Mouse (Mus musculus): Measurements from ENCODE around the gene BC147527.
"Not testable (repeated sequence)": the region's sequence is repeated elsewhere in the genome, so short reads cannot be mapped to it uniquely, and the experiment has no call there.

The BC147527 gene

DNA sequence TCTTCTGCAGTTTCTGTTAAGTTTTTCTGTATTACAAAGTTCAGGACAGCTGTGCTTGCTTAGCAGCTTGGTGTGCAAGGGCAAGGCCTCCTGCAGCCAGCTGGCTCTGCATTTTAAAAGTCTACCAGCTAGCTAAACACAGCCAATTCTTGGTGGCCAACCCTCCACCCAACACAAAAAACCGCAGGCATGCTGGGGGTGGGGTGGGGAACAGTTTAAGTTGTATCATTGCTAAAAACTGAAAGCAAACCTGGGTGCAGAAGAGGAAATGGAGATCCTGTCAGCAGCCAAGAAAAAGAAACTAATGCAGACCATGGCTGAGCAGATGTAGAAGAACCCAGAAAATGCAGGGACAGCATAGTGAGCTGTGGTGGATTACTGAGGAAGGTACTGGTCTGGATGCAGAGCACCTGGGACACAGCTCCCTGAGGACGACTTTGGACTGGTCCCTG is at the start of gene BC147527:
BC147527 (plus strand) TSS at position 402 of the 452 bp plus-strand sequence.
- no peak for DNase-seq (ENCODE audit: low spot score)

DNA sequence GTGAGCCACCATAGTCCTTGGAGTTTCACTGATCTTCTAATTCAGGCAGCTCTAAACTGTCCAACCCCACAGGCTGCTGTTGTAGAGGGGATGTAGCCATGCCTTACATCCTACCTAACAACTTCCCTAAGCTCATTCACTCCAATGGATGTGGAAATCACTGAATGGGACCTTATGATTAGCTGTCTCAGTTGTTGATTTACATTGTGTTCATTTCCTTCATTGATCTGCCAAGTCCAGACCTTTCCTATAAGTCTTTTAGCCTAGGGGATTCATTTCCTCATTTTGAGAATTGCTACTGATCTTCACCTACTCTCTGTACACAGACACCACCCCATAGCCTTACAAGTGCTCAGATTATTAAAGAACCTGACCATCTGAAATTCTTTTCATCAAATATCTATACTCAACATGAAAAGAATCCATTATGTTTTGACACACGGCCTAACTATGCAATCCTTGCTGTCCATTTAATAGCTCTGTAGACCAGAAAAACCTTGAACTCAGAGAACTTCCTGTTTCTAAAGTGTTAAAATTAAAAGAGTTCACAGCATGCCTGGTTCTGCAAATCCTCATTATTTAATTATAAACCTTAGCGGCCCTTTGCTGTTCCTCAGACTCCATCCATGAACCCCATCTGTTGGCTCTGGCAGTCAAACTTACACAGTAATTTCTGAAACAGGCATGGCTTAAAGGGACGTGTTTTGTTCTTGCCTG is 48.8 kb upstream of the BC147527 start:
- not testable (repeated sequence) for DNase-seq (ENCODE audit: low spot score)

DNA sequence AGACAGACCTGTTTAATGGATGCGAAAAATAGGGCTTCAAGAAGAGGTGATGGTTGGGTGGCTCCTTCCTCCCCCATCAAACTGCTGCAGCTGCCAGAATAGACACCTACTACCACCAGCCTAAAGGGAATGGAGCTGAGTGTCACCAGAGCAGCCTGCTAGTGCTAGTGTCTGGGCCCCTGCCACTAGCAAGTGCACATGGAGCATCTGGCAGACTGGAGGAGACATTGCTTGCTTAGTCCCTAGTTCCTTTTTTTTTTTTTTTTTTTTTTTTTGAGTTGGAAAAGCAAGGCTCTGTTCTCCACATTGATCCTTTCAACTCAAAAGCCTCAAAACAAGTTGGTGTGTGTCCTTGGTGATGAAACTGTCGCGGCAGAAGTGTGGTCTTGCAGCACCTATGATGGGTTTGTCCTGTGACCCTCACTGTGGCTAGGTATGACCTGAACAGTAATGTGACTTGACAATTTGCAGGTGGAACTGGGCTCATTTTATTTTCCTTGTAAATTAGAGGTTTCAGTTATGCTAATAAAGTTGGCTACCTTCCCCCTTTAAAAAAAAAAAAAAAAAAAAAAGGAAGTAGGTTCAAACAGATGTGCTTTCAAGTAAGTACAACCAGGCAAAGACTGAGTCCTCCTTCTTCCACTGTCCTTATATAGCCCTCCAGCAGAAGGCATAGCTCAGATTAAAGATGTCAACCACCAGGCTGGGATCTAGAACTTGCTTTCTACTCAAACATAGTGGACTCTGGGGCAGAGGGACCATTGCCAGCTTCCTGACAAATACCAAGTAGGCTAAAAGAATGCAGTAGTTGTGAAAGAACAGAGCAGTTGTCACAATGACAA is 41.2 kb upstream of the BC147527 start:
- DNase-seq (ENCODE audit: low spot score) = not testable (repeated sequence)

DNA sequence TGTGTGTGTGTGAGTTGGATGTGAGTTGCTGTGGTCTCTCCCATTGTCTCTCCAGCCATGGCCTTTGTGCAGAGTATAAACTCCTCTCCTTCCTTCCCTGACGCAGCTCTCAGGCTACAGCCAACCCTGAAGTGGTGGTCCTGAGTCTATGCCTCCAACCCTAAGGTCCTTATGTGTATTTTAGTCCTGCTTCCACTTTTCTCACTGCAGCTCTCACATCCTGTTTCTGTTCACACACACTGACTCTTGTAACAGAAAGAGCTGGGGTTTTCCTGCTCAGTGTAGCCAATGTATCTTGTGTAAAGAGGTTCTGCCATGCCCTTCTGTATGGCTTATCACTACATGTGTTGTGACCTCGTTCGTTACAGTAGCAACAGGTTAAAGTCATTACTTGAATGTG is 40.5 kb upstream of the BC147527 start:
- not testable (repeated sequence) for DNase-seq (ENCODE audit: low spot score)

DNA sequence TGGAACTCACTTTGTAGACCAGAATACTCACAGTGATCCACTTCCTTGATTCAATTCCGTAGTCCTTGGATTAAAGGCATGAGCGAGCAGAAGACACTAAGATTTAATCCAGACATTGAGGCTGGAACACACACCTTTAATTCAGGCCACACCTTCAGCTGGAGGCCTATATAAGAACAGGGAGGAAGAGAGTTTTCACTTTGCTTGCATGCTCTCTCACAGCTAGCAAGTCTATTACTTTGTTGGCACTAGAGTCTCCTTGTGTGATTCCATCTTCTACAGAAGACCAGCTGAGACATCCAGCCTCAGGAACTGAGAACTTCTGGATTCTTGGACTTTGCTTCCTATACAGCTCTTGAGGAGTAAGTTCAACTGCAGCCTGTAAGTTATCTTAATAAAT is 37.3 kb upstream of the BC147527 start, which contains the start of gene AF067061:
AF067061 (plus strand) TSS at position 245 of the 400 bp plus-strand sequence.
- not testable (repeated sequence) for DNase-seq (ENCODE audit: low spot score)

DNA sequence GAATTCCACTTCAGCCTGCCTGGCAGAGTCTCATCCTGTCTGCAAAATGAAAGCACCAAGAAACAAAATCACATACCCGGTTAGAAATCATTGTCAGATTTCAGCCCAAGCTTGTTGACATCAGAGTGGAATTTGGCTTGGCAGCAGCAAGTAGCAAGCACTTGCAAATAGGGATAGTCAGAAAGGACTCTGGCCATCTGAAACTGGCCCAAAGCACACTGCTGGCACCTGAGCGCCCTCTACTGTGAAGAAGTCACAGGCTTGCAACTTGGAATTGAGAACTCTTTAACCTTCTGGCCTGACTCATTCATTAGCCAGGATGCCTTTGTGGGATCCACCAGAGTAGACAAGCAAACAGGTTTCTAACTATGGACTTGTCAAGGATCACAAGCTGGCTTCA is 22.4 kb upstream of the BC147527 start:
- not testable (repeated sequence) for DNase-seq (ENCODE audit: low spot score)

DNA sequence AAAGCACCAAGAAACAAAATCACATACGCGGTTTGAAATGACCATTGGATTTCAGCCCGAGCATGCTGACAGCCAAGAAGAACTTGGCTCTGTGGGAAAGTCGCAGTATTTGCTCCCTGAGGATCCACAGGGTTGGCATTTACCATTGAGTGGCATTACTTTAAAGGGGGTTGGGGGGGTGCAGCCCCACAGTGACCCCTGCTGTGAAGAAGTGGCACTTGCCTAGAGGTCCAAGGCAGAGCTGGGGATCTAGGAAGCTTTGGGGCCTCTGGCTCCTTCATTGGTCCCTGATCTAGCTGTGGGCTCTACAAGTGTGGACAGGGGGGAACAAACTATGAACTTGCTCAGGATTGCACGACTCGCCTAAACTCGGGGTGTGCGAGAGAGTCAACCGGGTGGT is 21.4 kb upstream of the BC147527 start:
- no peak for DNase-seq (ENCODE audit: low spot score)

DNA sequence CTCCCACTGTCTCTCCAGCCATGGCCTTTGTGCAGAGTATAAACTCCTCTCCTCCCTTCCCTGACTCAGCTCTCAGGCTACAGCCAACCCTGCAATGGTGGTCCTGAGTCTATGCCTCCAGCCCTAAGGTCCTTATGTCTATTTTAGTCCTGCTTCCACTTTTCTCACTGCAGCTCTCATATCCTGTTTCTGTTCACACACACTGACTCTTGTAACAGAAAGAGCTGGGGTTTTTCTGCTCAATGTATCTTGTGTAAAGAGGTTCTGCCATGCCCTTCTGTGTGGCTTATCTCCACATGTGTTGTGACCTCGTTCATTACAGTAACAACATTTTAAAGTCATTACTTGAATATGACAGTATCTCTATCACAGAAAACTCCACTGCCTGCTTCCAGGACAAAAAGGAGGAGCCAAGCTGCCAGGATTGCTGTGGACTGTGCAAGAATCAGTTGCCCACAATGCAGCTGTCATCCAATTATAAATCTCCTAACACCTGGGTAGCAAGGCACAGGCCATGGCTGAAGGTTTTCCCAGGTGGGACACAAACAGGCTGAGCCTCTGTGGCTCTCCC is 783 bp upstream of the BC147527 start:
- no peak for DNase-seq (ENCODE audit: low spot score)

DNA sequence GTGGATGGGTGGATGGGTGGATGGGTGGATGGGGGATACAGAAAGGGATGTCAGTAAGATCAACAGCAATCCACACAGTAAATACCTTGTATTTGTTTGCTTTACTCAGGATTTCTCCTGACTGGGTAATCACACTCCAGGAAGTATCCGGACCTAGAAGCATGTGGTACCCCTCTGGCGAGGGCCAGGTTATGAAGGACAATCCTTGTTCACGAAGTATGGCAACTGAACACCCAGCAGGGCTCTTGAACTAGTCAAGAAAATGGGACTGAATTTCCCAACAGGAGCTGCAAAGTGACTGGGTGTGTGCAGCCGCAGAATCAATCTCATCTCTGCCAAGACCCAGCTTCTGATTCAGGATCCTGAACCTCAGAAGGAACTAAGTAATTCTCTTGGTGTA is 661 bp downstream of the BC147527 start:
- no peak for DNase-seq (ENCODE audit: low spot score)

DNA sequence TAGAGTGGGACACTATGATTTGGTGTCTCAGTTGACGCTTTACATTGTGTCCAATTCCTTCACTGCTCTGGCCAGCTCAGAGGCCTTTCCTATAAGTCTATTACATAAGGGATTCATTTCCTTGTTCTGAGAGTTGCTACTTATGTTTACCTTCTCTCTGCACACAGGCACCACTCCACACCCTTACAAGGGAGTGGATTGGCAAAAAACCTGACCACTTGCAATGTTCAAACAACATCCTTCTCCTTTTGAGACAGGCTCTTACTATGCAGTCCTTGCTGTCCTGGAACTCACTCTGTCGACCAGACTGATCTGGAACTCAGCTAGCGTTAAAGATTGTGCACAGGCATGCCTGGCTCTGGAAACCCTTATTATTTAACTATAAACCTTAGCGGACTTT is 10.6 kb downstream of the BC147527 start:
- no peak for DNase-seq (ENCODE audit: low spot score)

DNA sequence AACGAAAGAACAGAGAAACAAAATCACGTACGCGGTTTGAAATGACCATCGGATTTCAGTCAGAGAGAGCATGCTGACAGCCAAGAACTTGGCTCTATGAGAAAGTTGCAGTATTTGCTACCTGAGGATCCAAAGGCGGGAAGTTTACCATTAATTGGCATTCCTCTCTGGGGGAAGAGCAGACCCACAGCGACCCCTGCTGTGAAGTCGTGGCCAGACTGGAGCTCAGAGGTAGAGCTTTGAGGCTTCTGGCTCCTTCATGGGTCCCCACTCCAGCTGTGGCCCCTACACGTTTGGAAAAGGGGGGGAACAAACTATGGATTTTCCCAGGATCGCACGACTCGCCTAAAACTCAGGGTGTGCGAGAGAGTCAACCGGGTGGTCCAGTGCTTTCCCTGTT is 13.4 kb downstream of the BC147527 start:
- DNase-seq (ENCODE audit: low spot score) = peak; percentile 49

DNA sequence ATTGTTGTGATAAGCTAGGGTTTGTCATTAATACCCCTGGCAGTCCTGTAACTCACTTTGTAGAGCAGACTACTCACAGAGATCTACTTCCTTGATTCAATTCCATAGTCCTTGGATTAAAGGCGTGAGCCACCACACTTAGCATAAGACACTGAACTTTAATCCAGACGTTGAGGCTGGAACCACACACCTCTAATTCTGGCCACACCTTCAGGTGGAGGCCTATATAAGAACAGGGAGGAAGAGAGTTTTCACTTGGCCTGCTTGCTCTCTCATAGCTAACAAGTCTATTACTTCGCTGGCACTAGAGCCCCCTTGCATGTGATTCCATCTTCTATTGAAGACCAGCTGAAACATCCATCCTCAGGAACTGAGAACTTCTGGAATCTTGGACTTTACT is 16.4 kb downstream of the BC147527 start, which contains the start of gene Tcstv3:
Tcstv3 (plus strand) TSS at position 301 of the 400 bp plus-strand sequence.
- DNase-seq (ENCODE audit: low spot score) = not testable (repeated sequence)

DNA sequence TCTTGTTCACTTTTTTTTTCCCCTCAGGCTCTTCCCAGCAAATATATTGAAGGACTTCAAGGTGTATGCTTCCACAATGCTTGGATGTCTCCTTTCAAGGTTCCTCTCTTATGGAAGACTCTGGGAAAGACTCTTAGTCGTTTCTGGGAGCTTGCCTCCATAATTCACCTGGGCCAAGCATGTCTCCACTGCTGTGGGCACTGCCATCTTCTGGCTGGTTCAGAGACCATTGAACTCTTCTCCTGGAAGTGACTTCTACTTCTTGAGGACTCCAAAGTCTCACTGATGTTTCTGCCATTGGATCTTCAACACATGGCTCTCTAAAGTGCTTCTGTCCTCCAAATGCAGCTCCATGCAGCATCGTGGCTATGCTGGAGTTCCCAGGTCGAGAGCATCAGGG is 20.0 kb downstream of the BC147527 start:
- DNase-seq (ENCODE audit: low spot score) = no peak

DNA sequence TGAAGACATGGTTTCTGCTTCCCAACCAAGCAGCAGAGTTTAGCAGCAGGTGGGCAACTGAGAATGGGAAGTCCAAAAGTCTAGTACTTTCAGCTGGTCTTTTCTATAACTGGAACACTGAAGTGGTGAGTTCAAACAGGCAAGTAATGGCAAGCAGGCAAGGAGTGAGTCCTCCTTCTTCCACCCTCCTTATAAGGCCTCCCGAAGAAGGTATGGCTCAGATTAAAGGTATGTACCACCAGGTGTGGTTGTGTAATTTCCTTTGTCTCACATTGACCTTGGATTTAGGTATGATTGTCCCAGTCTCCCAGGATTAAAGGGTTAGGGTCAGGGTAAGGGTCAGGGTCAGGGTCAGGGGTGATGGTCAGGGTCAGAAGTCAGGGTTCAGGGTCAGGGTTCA is 20.5 kb downstream of the BC147527 start:
- no peak for DNase-seq (ENCODE audit: low spot score)

Data from embryo, embryonic 10 days (tissue).